Mouse (Mus musculus) liver, embryonic 14.5 days (tissue): ENCODE measurements around the gene Rex1bd. TPM values are rescaled to one million over a fixed set of nuclear protein-coding genes. Genes with fewer than 3 reads are reported as not detected.

Experiments used
- ATAC-seq: fragments of 200-750 bp; cut with Nextera tagmentation; 2 replicates; pipeline ENCODE4 v1.8.0; 2017; ENCODE audit warnings: moderate number of reproducible peaks, mild to moderate bottlenecking, moderate library complexity; ENCODE audit not compliant: insufficient read depth
- DNase-seq, 3 experiments: peaks; one replicate each; pipeline ENCODE4 v3.0.0-alpha.2; 2012 to 2013; ENCODE audit warnings: low read depth in 3 of 3, low spot score in 3 of 3
- H3K27ac ChIP-seq: fragments of 300-500 bp; sonication (generic); 2 replicates; pipeline ENCODE4 v1.5.1; 2014; ENCODE audit warnings: moderate library complexity, mild to moderate bottlenecking, control low read depth, inconsistent platforms
- H3K27me3 ChIP-seq: fragments of 300-500 bp; sonication (generic); 2 replicates; pipeline ENCODE4 v1.6.1; 2014; ENCODE audit warnings: mild to moderate bottlenecking, low read length, moderate library complexity; ENCODE audit not compliant: control insufficient read depth, insufficient read depth
- H3K36me3 ChIP-seq: fragments of 300-500 bp; sonication (generic); replicated peaks from 2 replicates; pipeline ENCODE4 v1.6.1; 2014; ENCODE audit warnings: low read depth; ENCODE audit not compliant: control insufficient read depth, insufficient read depth
- H3K4me1 ChIP-seq, 2 experiments: fragments of 200-500 bp in 1 of 2; fragments of 300-500 bp in 1 of 2; sonication (generic) in 1 of 2; replicated peaks; 2 replicates each; pipeline ENCODE4 v1.6.1; 2012 to 2014; ENCODE audit warnings: antibody characterized with exemption in 1 of 2, inconsistent platforms in 1 of 2, low read length in 1 of 2; ENCODE audit not compliant: control insufficient read depth in 2 of 2, insufficient read depth in 2 of 2
- H3K4me2 ChIP-seq: fragments of 300-500 bp; sonication (generic); 2 replicates; pipeline ENCODE4 v1.6.1; 2014; ENCODE audit warnings: low read depth, mild to moderate bottlenecking, control low read depth, moderate library complexity
- H3K4me3 ChIP-seq, 2 experiments: fragments of 200-500 bp in 1 of 2; fragments of 300-500 bp in 1 of 2; sonication (generic) in 1 of 2; 2 replicates each; pipeline ENCODE4 v1.5.1; 2012 to 2014; ENCODE audit warnings: low read depth in 2 of 2, low read length in 2 of 2, mild to moderate bottlenecking in 2 of 2, control low read depth in 1 of 2, inconsistent platforms in 1 of 2, moderate library complexity in 1 of 2; ENCODE audit not compliant: insufficient read depth in 1 of 2
- H3K9ac ChIP-seq: fragments of 300-500 bp; sonication (generic); replicated peaks from 2 replicates; pipeline ENCODE4 v1.6.1; 2014; ENCODE audit warnings: mild to moderate bottlenecking, control low read depth, moderate library complexity
- H3K9me3 ChIP-seq: fragments of 300-500 bp; sonication (generic); 2 replicates; pipeline ENCODE4 v1.6.1; 2016; ENCODE audit warnings: low read length, mixed read lengths; ENCODE audit not compliant: control insufficient read depth
- CTCF ChIP-seq: IDR thresholded peaks from 2 replicates; pipeline ENCODE4 v1.5.1; 2016; ENCODE audit warnings: antibody characterized with exemption, low read depth, control low read depth
- EP300 ChIP-seq: IDR thresholded peaks from 2 replicates; pipeline ENCODE4 v1.6.1; 2016; ENCODE audit warnings: antibody characterized with exemption, low read depth
- WGBS: fragments of 180-500 bp; shearing (Covaris S2); extraction: QIAGEN DNeasy Blood & Tissue Kit; methylation state at CpG from one replicate; pipeline ENCODE4 v1.1.7; 2014; ENCODE audit not compliant: insufficient replicate concordance; 5-methylcytosine and 5-hydroxymethylcytosine counted together
- polyA plus RNA-seq, 2 experiments: library from polyadenylated mRNA; depleted of rRNA in 1 of 2; stranded (reverse) in 1 of 2; unstranded in 1 of 2; fragments of >200 nt; fragmentation: Nextera tagmentation in 1 of 2; extraction: Ambion mirVana in 1 of 2; gene quantifications; 2 replicates each; pipeline versions ENCODE4 v1.2.1 to v1.2.3; 2012 to 2014

Rex1bd gene
- polyA plus RNA-seq, 2 experiments: 55.1 to 72.0 TPM

DNA sequence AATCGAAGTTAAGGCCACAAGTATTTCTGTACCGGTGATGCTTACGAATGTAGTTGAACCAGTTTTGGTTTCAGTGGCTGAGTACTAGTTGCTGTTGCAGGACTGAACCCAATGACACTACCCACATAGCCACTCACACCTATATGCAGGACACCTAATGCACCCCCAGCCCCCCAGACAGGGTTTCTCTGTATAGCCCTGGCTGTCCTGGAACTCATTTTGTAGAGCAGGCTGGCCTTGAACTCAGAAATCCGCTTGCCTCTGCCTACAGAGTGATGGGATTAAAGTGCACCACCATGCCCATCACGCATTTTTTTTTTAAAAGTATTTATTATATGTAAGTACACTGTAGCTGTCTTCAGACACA is 458 bp upstream of the Rex1bd start:
- no peak for DNase-seq
- H3K4me3 ChIP-seq: peak overlapping the region; percentile 36 to 77
- H3K4me1 ChIP-seq: peaks cover 29 to 40% of the 10 kb centered on the region in 2 experiments
- H3K4me2 ChIP-seq: peak overlapping the region; percentile 83
- 0 out of 2 replicates have a peak, but pooled peaks cover 5% of the 10 kb centered on the region for H3K27me3 ChIP-seq
- no peaks in the 10 kb centered on the region for H3K9me3 ChIP-seq
- H3K27ac ChIP-seq: peak overlapping the region; percentile 52
- TF ChIP-seq CTCF: no peak
- no peak for TF ChIP-seq EP300
- H3K9ac ChIP-seq: no peak overlapping the region; the same call in 1 of the 2 replicates
- no peak for ATAC-seq
- peaks cover 21% of the 10 kb centered on the region for H3K36me3 ChIP-seq
- WGBS: 44% methylated on average over 5 of the region's 5 CpGs

DNA sequence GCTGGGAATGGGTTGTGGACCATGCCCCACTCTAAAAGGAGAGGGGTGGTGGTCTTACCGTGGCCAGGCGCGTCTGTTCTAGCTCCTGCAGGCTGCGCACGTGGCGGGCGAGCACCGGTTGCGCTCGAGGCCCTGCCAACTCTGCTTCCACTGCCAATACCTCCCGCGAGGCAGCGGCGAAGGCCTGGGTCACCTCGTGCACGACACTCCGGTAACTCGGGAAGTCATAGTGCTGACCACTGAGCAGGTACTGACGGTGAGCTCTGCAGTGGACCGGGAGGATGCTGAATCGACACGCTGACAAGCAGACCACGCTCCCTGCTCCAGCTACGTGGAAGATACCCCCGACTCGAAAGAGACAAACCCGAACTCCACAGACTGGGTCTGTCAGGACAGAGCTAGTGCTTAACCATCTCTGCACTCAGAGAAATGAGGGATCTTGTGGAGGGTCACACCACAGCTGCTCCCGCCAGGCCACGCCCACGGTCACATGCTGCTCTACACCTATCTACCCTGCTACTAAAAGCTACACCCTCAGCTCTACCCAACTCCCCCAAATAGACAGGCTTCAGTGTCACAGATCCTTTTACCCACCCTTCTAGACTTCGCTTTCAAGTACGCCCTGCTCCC is 739 bp downstream of the Rex1bd start:
- ATAC-seq (peak; percentile 21), DNase-seq (no peak)
- H3K4me3 ChIP-seq: peak overlapping the region; percentile 65 to 77
- H3K27ac ChIP-seq: peak overlapping the region; percentile 82
- peaks cover 21% of the 10 kb centered on the region for H3K36me3 ChIP-seq
- TF ChIP-seq EP300: no peak
- TF ChIP-seq CTCF: no peak
- H3K9me3 ChIP-seq: no peaks in the 10 kb centered on the region
- 41% methylated on average over 32 of the region's 32 CpGs for WGBS
- H3K4me1 ChIP-seq: peaks cover 30 to 40% of the 10 kb centered on the region in 2 experiments
- H3K9ac ChIP-seq: peak overlapping the region; percentile 83
- peaks cover 5% of the 10 kb centered on the region; the same call in 1 of the 2 replicates for H3K27me3 ChIP-seq
- H3K4me2 ChIP-seq: peak overlapping the region; percentile 83

DNA sequence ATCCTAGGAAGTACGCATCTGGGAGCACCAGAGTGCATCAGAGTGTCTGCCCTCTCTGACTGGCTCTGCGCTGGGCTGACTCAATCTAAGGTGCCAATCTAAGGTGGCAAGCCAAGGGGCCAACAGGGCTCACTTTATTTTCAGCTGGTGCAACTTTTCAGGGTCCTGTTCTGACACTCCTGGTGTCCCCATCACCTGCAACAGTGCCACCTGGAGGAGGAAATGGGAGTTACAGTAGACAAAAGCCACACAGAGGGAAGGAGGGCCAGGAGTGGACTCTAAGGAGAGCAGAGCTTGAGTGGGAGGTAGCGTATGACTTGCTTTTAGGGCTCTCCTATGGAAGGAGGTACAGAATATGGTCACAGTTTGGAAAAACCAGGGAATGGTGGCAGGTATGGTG is 1.7 kb downstream of the Rex1bd start:
- peaks cover 39 to 50% of the 10 kb centered on the region in 2 experiments for H3K4me1 ChIP-seq
- H3K9ac ChIP-seq: no peak overlapping the region
- no peak overlapping the region; the same call in 1 of the 2 replicates for H3K4me2 ChIP-seq
- 61% methylated on average over 3 of the region's 3 CpGs for WGBS
- TF ChIP-seq CTCF (peak; percentile 95), EP300 (no peak)
- DNase-seq (peak; percentile 68 to 75 (median 69)), ATAC-seq (no peak)
- H3K36me3 ChIP-seq: peaks cover 21% of the 10 kb centered on the region
- H3K27me3 ChIP-seq: peaks cover 5% of the 10 kb centered on the region; the same call in 1 of the 2 replicates
- H3K27ac ChIP-seq: no peak overlapping the region
- H3K9me3 ChIP-seq: no peaks in the 10 kb centered on the region
- H3K4me3 ChIP-seq: no peak overlapping the region

DNA sequence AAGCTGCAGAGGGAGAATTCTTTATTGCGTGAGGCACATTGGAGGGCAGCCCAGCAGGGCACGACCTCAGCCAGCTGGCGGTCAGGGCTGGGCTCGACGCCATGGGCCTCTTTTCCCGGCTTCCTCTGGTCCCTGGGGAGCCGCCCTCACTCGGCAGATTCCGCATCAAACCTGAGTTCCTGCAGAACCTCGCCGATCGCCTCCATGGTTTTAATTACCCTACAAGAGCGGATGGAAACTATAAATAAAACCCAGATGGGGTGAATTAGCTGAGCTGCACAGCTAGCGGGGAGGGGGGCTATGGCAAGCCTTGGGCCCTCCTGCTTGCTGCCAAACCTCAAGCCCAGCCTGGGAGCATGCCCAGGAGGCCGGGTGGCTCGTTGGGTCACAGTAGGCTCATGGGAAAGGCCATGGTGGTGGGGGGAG is 2.2 kb downstream of the Rex1bd start:
- no peak overlapping the region for H3K9ac ChIP-seq
- peaks cover 41 to 55% of the 10 kb centered on the region in 2 experiments for H3K4me1 ChIP-seq
- no peak overlapping the region for H3K4me3 ChIP-seq
- ATAC-seq: no peak
- H3K27me3 ChIP-seq: peaks cover 5% of the 10 kb centered on the region; the same call in 1 of the 2 replicates
- WGBS: 86% methylated on average over 16 of the region's 16 CpGs
- H3K4me2 ChIP-seq: no peak overlapping the region
- H3K27ac ChIP-seq: no peak overlapping the region
- TF ChIP-seq EP300 (no peak), CTCF (no peak)
- no peaks in the 10 kb centered on the region for H3K9me3 ChIP-seq
- peaks cover 21% of the 10 kb centered on the region for H3K36me3 ChIP-seq
- DNase-seq: no peak

GRCm38 (mm10) chr8:70503062-70503750 is 3.3 kb downstream of the Rex1bd start:
- Histone ChIP-seq H3K9me3 (no peaks in the 10 kb centered on the region), H3K9ac (peak overlapping the region; percentile 29; the same call in 1 of the 2 replicates), H3K4me2 (peak overlapping the region; percentile 74), H3K27me3 (peaks cover 9% of the 10 kb centered on the region), H3K4me3 (no peak overlapping the region; a peak in 1 of 4 replicates), H3K36me3 (peaks cover 12% of the 10 kb centered on the region), H3K4me1 (peaks cover 36 to 49% of the 10 kb centered on the region in 2 experiments), H3K27ac (no peak overlapping the region)
- ATAC-seq: no peak
- TF ChIP-seq CTCF (peak; percentile 91), EP300 (no peak)
- DNase-seq: no peak
- 15% methylated on average over 46 of the region's 46 CpGs for WGBS
